Mouse (Mus musculus) heart, postnatal 0 days (tissue): Measurements from ENCODE around the gene Asdurf.

Experiments
- CTCF ChIP-seq: IDR thresholded peaks from 2 replicates; pipeline ENCODE4 v1.5.1; 2016; ENCODE audit warnings: antibody characterized with exemption, control low read depth, low read depth
- EP300 ChIP-seq: IDR thresholded peaks from 2 replicates; pipeline ENCODE4 v1.6.1; 2016; ENCODE audit warnings: antibody characterized with exemption, low read depth

GRCm38 (mm10) chr1:53321662-53322344, 30.6 kb downstream of the Asdurf start:
- no peak for TF ChIP-seq CTCF
- TF ChIP-seq EP300 = no peak
